Mouse (Mus musculus): ENCODE data around the gene Lsm6.

DNA sequence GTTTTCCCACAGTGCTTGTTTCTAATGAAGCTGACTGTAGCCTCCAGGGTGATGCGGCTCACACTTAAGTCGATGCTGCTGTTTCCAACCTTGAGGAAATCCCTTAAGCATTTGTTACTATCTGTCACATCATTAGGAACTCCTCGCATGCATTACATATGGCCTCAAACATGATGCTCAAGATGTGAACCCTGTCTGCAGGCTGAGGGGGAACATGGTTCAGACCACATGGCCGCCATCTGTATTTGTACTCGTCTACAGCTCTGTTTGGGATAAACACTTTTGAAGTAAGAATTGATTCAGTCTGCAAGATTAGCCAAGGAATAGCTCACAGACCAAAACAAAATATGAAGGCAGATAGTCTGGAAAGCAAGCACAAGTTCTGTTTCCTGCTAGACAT, 14.9 kb downstream of the Lsm6 start:
- TF ChIP-seq POLR2A (IDR thresholded peaks at IDR 0.05; ENCODE audit: borderline replicate concordance, low read depth, low read length) = no peak
- TF ChIP-seq CTCF (IDR thresholded peaks at IDR 0.05; ENCODE audit: low read depth, low read length) = no peak
